Mouse (Mus musculus) hindbrain, embryonic 16.5 days (tissue): ENCODE measurements around the gene Cc2d1b. TPM values are rescaled to one million over a fixed set of nuclear protein-coding genes. Genes with fewer than 3 reads are reported as not detected.

ENCODE experiments used
- ATAC-seq: fragments of 200-750 bp; cut with Nextera tagmentation; 2 replicates; pipeline ENCODE4 v1.8.0; 2017; ENCODE audit warnings: moderate TSS enrichment, moderate library complexity
- H3K27ac ChIP-seq: fragments of 300-500 bp; sonication (generic); 2 replicates; pipeline ENCODE4 v1.5.1; 2014; ENCODE audit warnings: low read depth, mild to moderate bottlenecking, control low read depth, low read length, moderate library complexity
- H3K27me3 ChIP-seq: fragments of 300-500 bp; sonication (generic); replicated peaks from 2 replicates; pipeline ENCODE4 v1.6.1; 2014; ENCODE audit warnings: low read length; ENCODE audit not compliant: control insufficient read depth, insufficient read depth
- H3K36me3 ChIP-seq: fragments of 300-500 bp; sonication (generic); 2 replicates; pipeline ENCODE4 v1.6.1; 2014; ENCODE audit warnings: mild to moderate bottlenecking, low read length, moderate library complexity, mixed read lengths; ENCODE audit not compliant: control insufficient read depth, insufficient read depth
- H3K4me1 ChIP-seq: fragments of 300-500 bp; sonication (generic); 2 replicates; pipeline ENCODE4 v1.6.1; 2014; ENCODE audit warnings: low read depth, low read length; ENCODE audit not compliant: control insufficient read depth, insufficient read depth
- H3K4me2 ChIP-seq: fragments of 300-500 bp; sonication (generic); 2 replicates; pipeline ENCODE4 v1.6.1; 2014; ENCODE audit warnings: mild to moderate bottlenecking, low read length, control low read depth, moderate library complexity
- H3K4me3 ChIP-seq: fragments of 300-500 bp; sonication (generic); 2 replicates; pipeline ENCODE4 v1.5.1; 2014; ENCODE audit warnings: mild to moderate bottlenecking, low read length, control low read depth, moderate library complexity
- H3K9ac ChIP-seq: fragments of 300-500 bp; sonication (generic); 2 replicates; pipeline ENCODE4 v1.6.1; 2014; ENCODE audit warnings: low read depth, mild to moderate bottlenecking, control low read depth, low read length, moderate library complexity
- H3K9me3 ChIP-seq: fragments of 300-500 bp; sonication (generic); 2 replicates; pipeline ENCODE4 v1.6.1; 2014; ENCODE audit warnings: mild to moderate bottlenecking, low read length, moderate library complexity; ENCODE audit not compliant: control insufficient read depth
- WGBS: fragments of 180-500 bp; shearing (Covaris S2); extraction: QIAGEN DNeasy Blood & Tissue Kit; methylation state at CpG from one replicate; pipeline ENCODE4 v1.1.7; 2014; 5-methylcytosine and 5-hydroxymethylcytosine counted together
- polyA plus RNA-seq: library from polyadenylated mRNA; unstranded; fragments of >200 nt; fragmentation: Nextera tagmentation; extraction: Ambion mirVana; gene quantifications from 2 replicates; pipeline ENCODE4 v1.2.1, GENCODE M21; 2015

The Cc2d1b gene
- polyA plus RNA-seq = 16.7 and 19.7 TPM in 2 replicates

- H3K9ac ChIP-seq = peak within 1 kb of the TSS; percentile 97
- H3K4me1 ChIP-seq = peaks cover 12% of the 10 kb centered on the region
- H3K4me2 ChIP-seq = peak within 1 kb of the TSS; percentile 75
- peak; percentile 94 for ATAC-seq
- under 1% methylated on average over 72 of the region's 86 CpGs for whole genome bisulfite sequencing
- H3K4me3 ChIP-seq = peak within 1 kb of the TSS; percentile 85
- H3K9me3 ChIP-seq = no peaks in the 10 kb centered on the region
- H3K27me3 ChIP-seq = no peaks in the 10 kb centered on the region
- peak within 1 kb of the TSS; percentile 96 for H3K27ac ChIP-seq
- H3K36me3 ChIP-seq = no peaks in the 10 kb centered on the region
These were observed at the start of gene Cc2d1b for GRCm38 (mm10) chr4:108619587-108620341. Cc2d1b (plus strand) TSS chr4:108619940.

GRCm38 (mm10) chr4:108572644-108573043 lies 47.1 kb upstream of the Cc2d1b start:
- no peak overlapping the region for H3K4me3 ChIP-seq
- H3K9me3 ChIP-seq = no peaks in the 10 kb centered on the region
- H3K27ac ChIP-seq = no peak overlapping the region
- 95% methylated on average over 3 of the region's 3 CpGs for WGBS
- H3K4me1 ChIP-seq = peaks cover 5% of the 10 kb centered on the region
- no peak overlapping the region for H3K9ac ChIP-seq
- ATAC-seq = no peak
- no peak overlapping the region for H3K4me2 ChIP-seq
- peaks cover 32% of the 10 kb centered on the region for H3K36me3 ChIP-seq
- no peaks in the 10 kb centered on the region for H3K27me3 ChIP-seq

GRCm38 (mm10) chr4:108578840-108579742 lies 40.6 kb upstream of the Cc2d1b start, which contains the start of the genes Prpf38a and Orc1:
Prpf38a (minus strand) TSS chr4:108579336.
Orc1 (plus strand) TSS chr4:108579423.
- WGBS = under 1% methylated on average over 64 of the region's 64 CpGs
- Histone ChIP-seq H3K4me3 (peak within 1 kb of the TSS; percentile 89), H3K27ac (peak within 1 kb of the TSS; percentile 78), H3K4me1 (peaks cover 18% of the 10 kb centered on the region), H3K27me3 (no peaks in the 10 kb centered on the region), H3K9me3 (no peaks in the 10 kb centered on the region), H3K4me2 (peak within 1 kb of the TSS; percentile 98), H3K9ac (peak within 1 kb of the TSS; percentile 83), H3K36me3 (peaks cover 9% of the 10 kb centered on the region)
- ATAC-seq = peak; percentile 99

- H3K4me1 ChIP-seq = peaks cover 18% of the 10 kb centered on the region
- 2% methylated on average over 16 of the region's 16 CpGs for WGBS
- no peaks in the 10 kb centered on the region for H3K9me3 ChIP-seq
- H3K9ac ChIP-seq = no peak overlapping the region; the same call in 1 of the 2 replicates
- H3K36me3 ChIP-seq = peaks cover 9% of the 10 kb centered on the region
- H3K4me2 ChIP-seq = peak overlapping the region; percentile 98
- no peak overlapping the region for H3K27ac ChIP-seq
- no peak for ATAC-seq
- no peaks in the 10 kb centered on the region for H3K27me3 ChIP-seq
- H3K4me3 ChIP-seq = peak overlapping the region; percentile 89
These were observed 39.9 kb upstream of the Cc2d1b start for GRCm38 (mm10) chr4:108579743-108580411.

- Histone ChIP-seq H3K4me3 (no peak overlapping the region), H3K27ac (no peak overlapping the region), H3K27me3 (no peaks in the 10 kb centered on the region), H3K4me2 (no peak overlapping the region), H3K9me3 (no peaks in the 10 kb centered on the region), H3K36me3 (no peaks in the 10 kb centered on the region), H3K9ac (no peak overlapping the region), H3K4me1 (no peaks in the 10 kb centered on the region)
- 97% methylated on average over 2 of the region's 2 CpGs for WGBS
- ATAC-seq = no peak
These were observed 26.4 kb upstream of the Cc2d1b start for GRCm38 (mm10) chr4:108593376-108593775.

- H3K4me1 ChIP-seq = no peaks in the 10 kb centered on the region
- no peak overlapping the region for H3K4me2 ChIP-seq
- no peaks in the 10 kb centered on the region for H3K27me3 ChIP-seq
- WGBS = 94% methylated on average over 1 of the region's 1 CpGs
- no peak for ATAC-seq
- H3K4me3 ChIP-seq = no peak overlapping the region
- no peaks in the 10 kb centered on the region for H3K9me3 ChIP-seq
- H3K9ac ChIP-seq = no peak overlapping the region
- H3K27ac ChIP-seq = no peak overlapping the region
- no peaks in the 10 kb centered on the region for H3K36me3 ChIP-seq
These were observed 24.0 kb upstream of the Cc2d1b start for GRCm38 (mm10) chr4:108595785-108596184.

- WGBS = 89% methylated on average over 4 of the region's 4 CpGs
These were observed 21.4 kb upstream of the Cc2d1b start for GRCm38 (mm10) chr4:108598306-108598705.

GRCm38 (mm10) chr4:108601870-108602269 lies 17.9 kb upstream of the Cc2d1b start:
- WGBS = 94% methylated on average over 7 of the region's 7 CpGs
- no peaks in the 10 kb centered on the region; the same call in 1 of the 2 replicates for H3K36me3 ChIP-seq
- no peaks in the 10 kb centered on the region for H3K9me3 ChIP-seq
- H3K4me2 ChIP-seq = no peak overlapping the region
- H3K9ac ChIP-seq = no peak overlapping the region
- no peaks in the 10 kb centered on the region for H3K27me3 ChIP-seq
- no peak overlapping the region for H3K27ac ChIP-seq
- no peaks in the 10 kb centered on the region for H3K4me1 ChIP-seq
- H3K4me3 ChIP-seq = no peak overlapping the region
- ATAC-seq = no peak

More at GRCm38 (mm10) chr4:108598306-108598705, 21.4 kb upstream of the Cc2d1b start:
- Histone ChIP-seq H3K4me2 (no peak overlapping the region), H3K27me3 (no peaks in the 10 kb centered on the region), H3K4me1 (no peaks in the 10 kb centered on the region), H3K9ac (no peak overlapping the region), H3K27ac (no peak overlapping the region), H3K4me3 (no peak overlapping the region), H3K9me3 (no peaks in the 10 kb centered on the region), H3K36me3 (no peaks in the 10 kb centered on the region)
- no peak for ATAC-seq
